Mouse (Mus musculus) heart, adult 2 months (tissue): Measurements from ENCODE around the gene Dnajb4. TPM values are rescaled to one million over a fixed set of nuclear protein-coding genes. Genes with fewer than 3 reads are reported as not detected.
"Not testable (repeated sequence)": the region's sequence is repeated elsewhere in the genome, so short reads cannot be mapped to it uniquely, and the experiment has no call there.

Experiments used
- DNase-seq, 2 experiments: peaks; one replicate each; pipeline ENCODE4 v3.0.0; 2021
- H3K27ac ChIP-seq: fragments of 200-600 bp; 2 replicates; pipeline ENCODE4 v1.8.1; 2022
- H3K27me3 ChIP-seq: fragments of 200-500 bp; 2 replicates; pipeline ENCODE4 v1.6.1; 2012; ENCODE audit warnings: mild to moderate bottlenecking, low read length, inconsistent platforms, mixed read lengths; ENCODE audit not compliant: control insufficient read depth, insufficient read depth
- H3K36me3 ChIP-seq: fragments of 200-500 bp; 2 replicates; pipeline ENCODE4 v1.6.1; 2012; ENCODE audit warnings: low read length, inconsistent platforms; ENCODE audit not compliant: control insufficient read depth, insufficient read depth
- H3K4me1 ChIP-seq: fragments of 200-500 bp; 2 replicates; pipeline ENCODE4 v1.6.1; 2011; ENCODE audit warnings: low read length; ENCODE audit not compliant: control insufficient read depth, insufficient read depth
- H3K4me3 ChIP-seq: fragments of 200-600 bp; 2 replicates; pipeline ENCODE4 v1.8.1; 2022
- H3K79me2 ChIP-seq: fragments of 200-500 bp; replicated peaks from 2 replicates; pipeline ENCODE4 v1.6.1; 2012; ENCODE audit warnings: mild to moderate bottlenecking, inconsistent platforms, low read length, moderate library complexity, mixed read lengths; ENCODE audit not compliant: control insufficient read depth, insufficient read depth
- H3K9ac ChIP-seq: fragments of 200-500 bp; 2 replicates; pipeline ENCODE4 v1.6.1; 2012; ENCODE audit warnings: low read depth, mild to moderate bottlenecking, control low read depth, inconsistent platforms, low read length, mixed read lengths
- CTCF ChIP-seq: fragments of 200-600 bp; IDR thresholded peaks from 2 replicates; pipeline ENCODE4 v1.8.1; 2022; ENCODE audit warnings: antibody characterized with exemption, mild to moderate bottlenecking, moderate library complexity
- EP300 ChIP-seq: fragments of 200-500 bp; IDR thresholded peaks from 2 replicates; pipeline ENCODE4 v1.6.1; 2011; ENCODE audit warnings: low read depth, low read length, control low read depth; ENCODE audit not compliant: insufficient read depth
- POLR2A ChIP-seq: fragments of 200-500 bp; IDR thresholded peaks from 2 replicates; pipeline ENCODE4 v1.6.1; 2011; ENCODE audit warnings: mild to moderate bottlenecking, low read depth, low read length, control low read depth; ENCODE audit not compliant: insufficient read depth
- WGBS: fragments of 180-500 bp; shearing (Covaris S2); methylation state at CpG from one replicate; pipeline ENCODE4 v1.1.7; 2018; 5-methylcytosine and 5-hydroxymethylcytosine counted together
- intact Hi-C: fragments of 180-260 bp; cut with DNase I; formaldehyde crosslinking; loops from one replicate; pipeline ENCODE4 v1.15.1; 2025
- polyA plus RNA-seq: library from polyadenylated mRNA; depleted of rRNA; stranded (reverse); fragments of >200 nt; gene quantifications from 2 replicates; pipeline ENCODE4 v1.2.3, GENCODE M21; 2012
- total RNA-seq, 2 experiments: library from RNA; stranded (reverse); gene quantifications; 2 replicates each; pipeline ENCODE4 v1.2.3; 2021

Gene Dnajb4
- total and polyA plus RNA-seq, 3 experiments: 18.1 to 102 (median 98.4) TPM

- TF ChIP-seq POLR2A (no peak), EP300 (no peak), CTCF (no peak)
- intact Hi-C loops: no loop called here
- Histone ChIP-seq H3K79me2 (no peaks in the 10 kb centered on the region), H3K4me3 (no peak overlapping the region), H3K27ac (peak overlapping the region; percentile 24), H3K9ac (no peak overlapping the region), H3K4me1 (peaks cover 21% of the 10 kb centered on the region), H3K36me3 (peaks cover 12% of the 10 kb centered on the region), H3K27me3 (no peaks in the 10 kb centered on the region)
- peak in 1 of 2 experiments; percentile 32 for DNase-seq
- 52% methylated on average over 12 of the region's 12 CpGs for WGBS
Measured at GRCm38 (mm10) chr3:152147085-152147831, 62.8 kb downstream of the Dnajb4 start.

- peak; percentile 57 to 85 for DNase-seq
- Histone ChIP-seq H3K27me3 (no peaks in the 10 kb centered on the region), H3K4me3 (no peak overlapping the region), H3K27ac (peak overlapping the region; percentile 95), H3K9ac (peak overlapping the region; percentile 53), H3K36me3 (peaks cover 12% of the 10 kb centered on the region), H3K79me2 (no peaks in the 10 kb centered on the region), H3K4me1 (peaks cover 22% of the 10 kb centered on the region)
- intact Hi-C loops: loop anchor here (2.0 kb wide), 1 partner anchor 48 kb away; no protein-coding TSS in a partner anchor
- TF ChIP-seq EP300 (peak; percentile 100), POLR2A (peak; percentile 65), CTCF (no peak)
- WGBS: 31% methylated on average over 2 of the region's 2 CpGs
Measured at GRCm38 (mm10) chr3:152145186-152145585, 64.9 kb downstream of the Dnajb4 start.

GRCm38 (mm10) chr3:152142989-152143695, 67.0 kb downstream of the Dnajb4 start:
- H3K4me1 ChIP-seq: peaks cover 15% of the 10 kb centered on the region
- peak in 1 of 2 experiments; percentile 16 for DNase-seq
- no peak for TF ChIP-seq POLR2A
- TF ChIP-seq CTCF: no peak
- TF ChIP-seq EP300: no peak
- 16% methylated on average over 6 of the region's 6 CpGs for WGBS
- H3K27ac ChIP-seq: peak overlapping the region; percentile 95
- no peak overlapping the region for H3K4me3 ChIP-seq
- intact Hi-C loops: no loop called here
- H3K79me2 ChIP-seq: no peaks in the 10 kb centered on the region
- peaks cover 5% of the 10 kb centered on the region for H3K36me3 ChIP-seq
- no peak overlapping the region for H3K9ac ChIP-seq
- no peaks in the 10 kb centered on the region for H3K27me3 ChIP-seq

- TF ChIP-seq CTCF (no peak), POLR2A (no peak), EP300 (no peak)
- intact Hi-C loops: no loop called here
- peaks cover 3% of the 10 kb centered on the region for H3K36me3 ChIP-seq
- H3K27me3 ChIP-seq: no peaks in the 10 kb centered on the region
- no peak overlapping the region for H3K9ac ChIP-seq
- peak in 1 of 2 experiments; percentile 17 for DNase-seq
- no peaks in the 10 kb centered on the region for H3K79me2 ChIP-seq
- H3K27ac ChIP-seq: peak overlapping the region; percentile 95
- no peak overlapping the region for H3K4me3 ChIP-seq
- WGBS: 79% methylated on average over 3 of the region's 3 CpGs
- H3K4me1 ChIP-seq: peaks cover 13% of the 10 kb centered on the region
Measured at GRCm38 (mm10) chr3:152142146-152142545, 68.0 kb downstream of the Dnajb4 start.

GRCm38 (mm10) chr3:152139308-152139707, 70.8 kb downstream of the Dnajb4 start:
- 94% methylated on average over 3 of the region's 3 CpGs for WGBS
- H3K4me3 ChIP-seq, DNase-seq, intact Hi-C loops, H3K4me1 ChIP-seq, H3K27me3 ChIP-seq, H3K36me3 ChIP-seq, H3K79me2 ChIP-seq, H3K9ac ChIP-seq, H3K27ac ChIP-seq: not testable (repeated sequence)

- H3K9ac ChIP-seq, H3K79me2 ChIP-seq, H3K27me3 ChIP-seq, H3K4me1 ChIP-seq, H3K36me3 ChIP-seq, H3K4me3 ChIP-seq, intact Hi-C loops: not testable (repeated sequence)
- DNase-seq: peak in 1 of 2 experiments; percentile 1
- peak overlapping the region; percentile 41; the same call in 1 of the 2 replicates for H3K27ac ChIP-seq
- 87% methylated on average over 16 of the region's 16 CpGs for WGBS
Measured at GRCm38 (mm10) chr3:152136106-152136505, 74.0 kb downstream of the Dnajb4 start.
